Mouse (Mus musculus) cerebellum, adult 2 months (tissue): ENCODE data around the gene Ppt1.

Experiments
- CTCF ChIP-seq: fragments of 200-500 bp; IDR thresholded peaks from 2 replicates; pipeline ENCODE4 v1.5.1; 2011; ENCODE audit warnings: low read depth, mild to moderate bottlenecking, control low read depth, low read length, moderate library complexity, borderline replicate concordance; ENCODE audit not compliant: insufficient read depth
- POLR2A ChIP-seq: fragments of 200-500 bp; IDR thresholded peaks from 2 replicates; pipeline ENCODE4 v1.6.1; 2011; ENCODE audit warnings: low read length, control low read depth, borderline replicate concordance; ENCODE audit not compliant: insufficient read depth

- TF ChIP-seq CTCF (no peak), POLR2A (no peak)
These were observed 61.7 kb downstream of the Ppt1 start for GRCm38 (mm10) chr4:122897750-122898149.
